Mouse (Mus musculus): ENCODE results near the gene 2410002F23Rik.

- no peak for TF ChIP-seq CTCF (IDR thresholded peaks at IDR 0.05; ENCODE audit: insufficient read depth, low read length)
- TF ChIP-seq POLR2A (IDR thresholded peaks at IDR 0.05; ENCODE audit: borderline replicate concordance, extremely low read depth, low read depth, low read length), result no peak
Measured at GRCm38 (mm10) chr7:44275546-44275945, 29.0 kb downstream of the 2410002F23Rik start.

All from lung, adult 2 months (tissue).